Mouse (Mus musculus) embryo, embryonic 9.5 days (tissue): ENCODE data around the gene Sun1.

Experiments used
- DNase-seq: peaks from one replicate; pipeline ENCODE4 v3.0.0-alpha.2; 2017; ENCODE audit errors: extremely low spot score

Sun1 gene

DNA sequence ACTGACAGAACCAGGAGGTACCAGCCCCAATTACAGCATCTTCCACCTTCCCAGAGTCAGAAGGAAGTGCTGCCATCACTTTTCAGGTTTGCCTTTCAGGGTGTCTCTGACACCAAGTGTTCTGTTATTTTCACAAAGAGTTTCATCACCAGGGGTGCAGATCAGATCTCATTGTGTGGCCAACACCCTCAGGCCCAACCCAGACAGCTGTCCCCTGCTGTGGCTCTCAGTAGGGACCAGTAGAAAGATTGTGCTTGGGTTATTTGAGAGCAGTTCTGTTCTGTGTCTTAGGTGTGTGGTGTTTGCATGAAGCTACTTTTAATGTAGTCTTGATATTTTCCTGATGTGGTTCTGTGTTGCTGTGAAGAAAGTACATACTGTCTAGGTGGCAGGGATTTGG lies 7.7 kb downstream of the Sun1 start:
- DNase-seq, result no peak

DNA sequence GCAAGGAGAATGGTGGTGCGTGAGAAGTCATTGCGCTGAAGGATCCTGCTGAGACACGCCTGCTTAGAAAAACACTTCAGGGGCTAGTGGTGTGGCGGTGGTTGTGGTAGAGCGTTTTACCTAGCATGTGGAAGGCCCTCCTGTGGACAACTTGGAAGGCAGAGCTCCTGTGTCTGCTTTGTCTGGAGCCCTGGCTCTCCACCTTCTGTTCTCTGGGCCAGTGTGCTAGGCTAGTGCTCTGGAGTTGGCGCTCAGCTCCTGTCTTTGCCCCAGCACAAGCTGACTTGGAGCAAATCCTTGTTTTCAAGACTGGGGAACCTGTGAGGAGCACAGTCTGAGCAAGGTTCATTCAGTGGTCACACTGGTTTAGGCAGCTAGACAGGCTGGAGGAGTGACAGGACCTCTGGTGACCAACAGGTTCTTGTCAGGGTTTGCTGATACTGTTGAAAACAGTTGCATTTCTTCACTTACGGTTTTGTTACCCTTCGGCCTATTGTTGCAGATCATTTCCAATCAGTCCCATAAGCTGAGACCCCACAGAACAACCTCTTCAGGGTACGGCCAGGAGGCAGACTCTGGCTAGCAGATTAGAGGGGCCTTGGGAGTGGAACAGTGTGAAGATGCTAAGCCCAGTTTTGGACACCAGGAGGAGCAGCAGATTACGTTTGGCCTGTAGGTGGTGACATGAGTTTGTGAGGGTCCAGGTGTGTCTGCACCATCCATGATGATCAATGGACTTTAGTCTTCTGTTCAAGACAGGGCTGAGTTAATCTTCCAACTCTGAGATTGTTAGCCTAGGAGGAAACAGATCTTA lies 8.6 kb downstream of the Sun1 start:
- DNase-seq, result no peak

GRCm38 (mm10) chr5:139209685-139210026 lies 9.2 kb downstream of the Sun1 start:
- no peak for DNase-seq

DNA sequence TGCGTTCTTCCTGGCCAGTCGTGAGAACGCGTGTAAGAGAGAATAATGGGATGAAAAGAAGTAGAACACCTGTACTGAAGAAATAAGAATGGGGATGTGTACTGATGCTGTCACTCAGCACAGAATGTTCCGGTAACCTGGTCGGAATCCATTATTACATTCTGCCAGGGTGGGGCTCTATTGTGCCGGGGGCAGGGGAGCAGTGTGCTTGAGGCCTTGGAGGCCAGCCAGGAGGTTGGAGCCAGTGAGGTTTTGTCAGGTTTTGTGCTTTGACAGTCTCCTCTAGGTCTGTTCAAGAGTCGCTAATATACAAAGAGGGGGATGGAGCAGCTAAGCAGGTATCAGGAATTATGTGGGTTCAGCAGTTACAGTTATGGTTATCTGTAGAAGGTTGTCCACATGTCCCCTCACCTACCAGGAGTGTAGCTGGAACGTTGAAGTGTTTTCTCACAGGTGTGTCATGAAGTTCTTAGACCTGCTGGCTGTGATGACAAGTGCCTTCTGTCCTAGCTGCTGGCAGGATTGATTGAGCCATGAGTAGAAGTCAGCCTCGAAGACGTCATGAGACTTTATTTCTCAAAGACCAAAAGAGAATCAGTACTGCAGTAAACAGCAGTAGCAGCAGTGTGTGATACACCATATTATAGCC lies 11.4 kb downstream of the Sun1 start:
- no peak for DNase-seq

- DNase-seq, result no peak
These were observed 13.9 kb downstream of the Sun1 start for GRCm38 (mm10) chr5:139214298-139214697.

DNA sequence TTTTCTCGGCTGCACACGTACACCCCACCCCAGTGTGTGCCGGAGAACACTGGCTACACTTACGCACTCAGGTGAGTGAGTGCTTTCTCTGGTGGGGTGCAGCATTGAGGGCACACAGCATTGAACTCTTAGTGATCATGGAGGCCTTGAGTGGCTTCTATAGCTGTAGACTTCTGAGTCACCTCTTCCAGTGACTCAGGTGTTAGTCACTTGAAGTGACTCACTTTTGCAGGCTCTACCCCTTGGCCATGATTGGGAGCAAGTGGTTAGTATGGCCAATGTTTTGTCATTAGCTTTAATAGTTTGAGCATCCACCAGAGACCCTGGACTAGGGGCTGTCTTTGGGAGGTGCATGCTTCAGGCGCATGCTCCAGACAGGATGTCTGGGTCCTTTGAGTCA lies 14.7 kb downstream of the Sun1 start:
- DNase-seq, result no peak

GRCm38 (mm10) chr5:139216121-139216520 lies 15.7 kb downstream of the Sun1 start:
- DNase-seq, result no peak

DNA sequence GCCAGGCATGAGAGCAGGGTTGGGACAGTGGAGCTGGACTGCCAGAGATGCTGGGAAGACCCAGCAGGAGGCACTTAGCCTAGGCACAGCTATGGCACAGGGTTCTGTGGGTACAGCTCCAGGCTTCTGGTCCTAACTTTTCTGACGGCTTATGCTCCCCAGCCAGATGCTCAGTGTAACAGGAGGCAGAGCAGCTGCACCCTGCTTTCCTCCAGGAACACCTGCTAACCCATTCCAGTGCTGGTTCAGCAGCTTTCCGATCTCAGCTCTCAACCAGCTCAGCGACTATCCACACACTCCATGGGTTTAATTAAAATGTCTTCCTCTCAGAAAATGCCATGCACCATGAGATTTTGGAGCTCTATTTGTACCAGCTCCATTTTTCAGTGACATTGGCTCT lies 16.3 kb downstream of the Sun1 start:
- DNase-seq, result no peak

DNA sequence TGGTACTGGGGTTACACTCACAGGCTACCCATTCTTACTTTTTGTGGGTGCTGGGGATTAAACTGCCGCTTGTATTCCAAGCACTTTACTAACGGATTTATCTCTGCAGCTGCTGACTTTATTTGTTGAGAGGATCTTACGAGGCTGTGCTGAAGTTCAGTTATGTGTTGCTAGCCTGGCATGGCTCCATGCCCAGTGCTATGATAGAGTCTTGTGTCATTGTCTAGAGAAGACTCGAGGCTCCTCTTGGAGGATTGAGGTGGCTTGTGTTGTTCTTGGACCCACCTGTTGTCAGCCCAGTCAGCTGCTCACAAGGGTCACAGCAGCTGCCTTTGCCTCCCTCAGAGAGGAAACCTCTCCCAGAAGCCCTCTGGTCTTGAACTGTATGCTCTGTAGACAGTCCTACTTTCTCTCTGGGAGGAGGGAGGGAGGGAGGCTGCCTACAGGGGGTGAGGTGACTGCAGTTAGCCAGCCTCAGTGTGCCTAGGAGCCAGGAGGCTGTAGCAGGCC lies 19.6 kb downstream of the Sun1 start:
- DNase-seq, result no peak

- no peak for DNase-seq
These were observed 20.2 kb downstream of the Sun1 start for GRCm38 (mm10) chr5:139220610-139221009.

DNA sequence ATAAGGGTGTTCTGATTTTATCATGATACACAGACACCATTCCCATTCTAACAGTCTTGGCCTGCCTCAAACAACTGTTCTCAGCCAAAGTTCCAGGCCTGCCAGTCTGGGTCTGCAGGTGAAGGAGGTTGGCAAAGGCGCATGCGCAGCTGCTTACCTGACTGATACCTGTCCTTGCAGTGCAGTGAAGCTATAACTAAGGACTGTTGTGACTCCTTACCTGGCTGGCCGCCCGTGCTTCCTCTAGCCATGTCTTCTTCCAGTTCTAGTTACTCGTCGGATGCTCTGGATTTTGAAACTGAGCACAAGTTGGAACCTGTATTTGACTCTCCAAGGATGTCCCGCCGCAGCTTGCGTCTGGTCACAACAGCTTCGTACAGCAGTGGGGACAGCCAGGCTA lies 22.9 kb downstream of the Sun1 start:
- DNase-seq, result no peak

DNA sequence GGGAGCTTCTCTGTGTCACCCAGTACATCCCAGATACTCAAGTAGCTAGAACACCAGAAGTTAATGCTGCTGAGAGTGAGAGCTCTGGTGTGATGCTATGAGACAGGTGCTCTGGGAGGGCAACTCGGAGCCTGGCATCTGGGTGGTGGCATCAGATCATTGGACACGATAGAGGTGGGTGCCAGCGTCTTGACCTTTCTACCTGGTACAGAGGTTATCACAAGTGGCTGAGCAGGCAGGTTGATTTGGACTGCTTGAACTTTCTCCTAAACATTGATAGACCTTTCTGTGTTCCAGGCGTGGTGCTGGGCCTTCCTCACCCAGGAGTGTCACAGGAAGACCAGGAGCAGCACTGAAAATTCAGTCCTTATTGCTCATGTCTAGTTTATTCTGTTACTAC lies 26.8 kb downstream of the Sun1 start:
- DNase-seq, result no peak

DNA sequence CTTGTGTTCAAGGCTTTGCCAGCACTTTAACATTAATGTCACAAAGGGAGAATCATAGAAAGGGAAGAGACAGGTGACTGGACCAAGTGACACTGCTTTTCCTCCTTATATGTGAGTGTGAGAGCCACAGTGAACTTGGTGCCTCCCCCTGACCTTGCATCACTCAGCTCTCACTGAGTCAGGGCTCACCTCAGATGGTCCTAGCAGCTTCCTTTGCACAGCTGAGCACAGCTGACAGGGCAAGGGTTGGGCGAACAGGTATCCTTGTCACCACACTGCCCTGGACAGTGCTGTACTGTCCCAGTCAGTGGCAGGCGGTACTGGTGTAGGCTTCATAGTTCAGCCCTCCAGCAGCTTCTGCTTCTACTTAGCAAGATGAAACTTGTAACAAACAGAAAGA lies 27.2 kb downstream of the Sun1 start:
- DNase-seq, result no peak

DNA sequence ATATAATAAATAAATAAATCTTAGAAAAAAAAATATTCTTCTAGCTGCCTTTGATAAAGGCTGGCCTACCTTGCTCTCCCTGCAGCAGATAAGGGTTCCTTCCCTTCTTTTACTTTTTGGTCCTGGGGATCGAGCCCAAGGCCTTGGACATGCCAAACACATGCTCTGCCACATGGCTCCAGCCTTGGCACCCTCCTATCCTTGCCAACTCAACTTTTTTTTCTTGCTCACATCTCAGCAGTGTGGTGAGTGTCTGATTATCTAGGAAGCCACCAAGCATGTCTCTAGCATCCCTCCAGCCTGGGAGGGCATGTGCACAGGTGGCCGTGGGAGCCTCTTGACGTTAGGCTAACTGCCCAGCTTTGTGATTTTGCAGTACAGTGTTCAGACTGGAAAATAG lies 27.9 kb downstream of the Sun1 start:
- DNase-seq, result no peak

GRCm38 (mm10) chr5:139229716-139230115 lies 29.3 kb downstream of the Sun1 start:
- DNase-seq, result no peak

DNA sequence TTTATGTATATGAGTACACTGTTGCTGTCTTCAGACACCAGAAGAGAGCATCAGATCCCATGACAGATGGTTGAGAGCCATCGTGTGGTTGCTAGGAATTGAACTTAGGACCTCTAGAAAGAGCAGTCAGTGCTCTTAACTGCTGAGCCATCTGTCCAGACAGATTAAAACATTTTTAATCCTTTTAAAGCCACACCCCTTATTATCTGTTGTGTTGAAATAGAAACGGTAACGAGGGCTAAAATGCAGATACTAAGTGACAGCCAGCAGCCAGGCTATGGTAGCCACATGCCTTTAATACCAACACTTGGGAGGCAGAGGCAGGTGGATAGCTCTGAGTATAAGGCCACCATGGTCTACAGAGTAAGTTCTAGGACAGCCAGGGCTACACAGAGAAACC lies 31.6 kb downstream of the Sun1 start:
- DNase-seq, result no peak

DNA sequence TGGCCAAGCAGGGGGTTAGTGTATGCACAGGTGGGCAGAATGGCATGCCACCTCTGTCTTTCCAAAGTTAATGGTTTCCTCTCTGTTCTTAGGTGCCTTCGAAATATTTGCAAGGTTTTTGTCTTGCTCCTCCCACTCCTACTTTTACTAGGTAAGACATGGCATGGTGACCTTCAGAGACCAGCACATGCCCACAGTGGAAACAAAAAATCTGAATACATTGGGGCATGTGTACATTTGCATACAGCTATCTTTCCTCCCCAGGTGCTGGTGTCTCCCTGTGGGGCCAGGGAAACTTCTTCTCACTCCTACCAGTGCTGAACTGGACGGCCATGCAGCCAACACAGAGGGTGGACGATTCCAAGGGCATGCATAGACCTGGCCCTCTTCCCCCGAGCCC lies 34.0 kb downstream of the Sun1 start:
- DNase-seq, result no peak

DNA sequence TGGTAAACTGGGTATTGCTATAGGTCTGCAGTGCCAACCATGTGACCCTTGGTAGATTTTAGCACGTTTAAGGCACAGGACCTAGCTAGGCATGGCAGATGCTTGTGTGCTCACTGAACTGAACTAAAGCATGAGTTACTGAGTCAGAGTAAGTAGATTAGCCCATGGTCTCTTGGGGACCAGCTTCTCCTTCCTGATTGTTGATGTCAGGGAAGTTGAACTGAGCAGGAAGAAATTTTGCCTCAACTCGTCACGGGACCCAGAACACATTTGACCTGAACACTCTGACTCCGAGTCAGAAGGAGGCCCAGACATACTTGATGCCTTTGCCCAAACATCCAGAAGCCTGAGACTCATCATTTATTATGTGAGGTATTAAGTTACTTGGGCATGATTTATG lies 37.0 kb downstream of the Sun1 start:
- DNase-seq, result no peak

- no peak for DNase-seq
These were observed 40.8 kb downstream of the Sun1 start for GRCm38 (mm10) chr5:139241022-139241761.

GRCm38 (mm10) chr5:139243384-139243783 lies 42.9 kb downstream of the Sun1 start:
- no peak for DNase-seq

DNA sequence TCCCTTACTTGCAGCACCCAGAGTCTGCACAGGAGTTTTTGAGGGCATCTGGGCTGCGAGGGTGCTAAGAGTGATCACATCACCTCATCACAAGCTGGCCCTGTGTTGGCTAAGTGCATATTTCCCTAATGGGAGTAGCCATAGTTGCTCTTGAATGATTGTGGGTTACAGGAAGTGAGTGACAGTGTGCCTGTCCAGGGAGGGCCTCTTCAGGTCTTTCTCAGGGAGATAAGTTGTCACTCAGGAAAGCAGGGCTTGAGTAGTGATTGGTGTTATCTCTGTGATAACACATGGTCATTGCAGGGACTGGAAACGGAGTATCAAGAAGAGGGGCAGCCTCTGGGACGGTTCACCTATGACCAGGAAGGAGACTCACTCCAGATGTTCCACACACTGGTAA lies 47.3 kb downstream of the Sun1 start:
- DNase-seq, result no peak

- DNase-seq, result no peak
These were observed 48.4 kb downstream of the Sun1 start for GRCm38 (mm10) chr5:139248846-139249245.

DNA sequence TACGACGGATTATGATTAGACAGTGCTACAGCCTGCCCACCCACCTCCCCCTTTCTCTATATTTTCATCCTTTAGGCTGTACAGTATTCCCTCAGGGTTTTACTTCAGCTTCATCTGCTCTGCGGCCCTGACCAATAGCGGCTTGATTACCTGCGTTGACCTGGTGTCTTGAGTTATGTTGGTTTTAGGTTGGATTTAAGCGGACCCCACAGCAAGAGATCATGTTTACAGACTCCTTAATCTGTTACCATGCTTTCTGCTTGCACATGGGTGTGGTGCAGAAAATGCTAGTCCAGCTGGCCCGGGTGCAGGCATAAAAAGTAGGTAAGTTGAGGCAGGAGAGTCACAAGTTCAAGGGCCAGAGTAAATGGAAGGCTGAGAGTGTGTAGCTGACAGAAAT lies 50.8 kb downstream of the Sun1 start:
- no peak for DNase-seq
